Mouse (Mus musculus): Measurements from ENCODE around the gene Dydc2.

Gene Dydc2

DNA sequence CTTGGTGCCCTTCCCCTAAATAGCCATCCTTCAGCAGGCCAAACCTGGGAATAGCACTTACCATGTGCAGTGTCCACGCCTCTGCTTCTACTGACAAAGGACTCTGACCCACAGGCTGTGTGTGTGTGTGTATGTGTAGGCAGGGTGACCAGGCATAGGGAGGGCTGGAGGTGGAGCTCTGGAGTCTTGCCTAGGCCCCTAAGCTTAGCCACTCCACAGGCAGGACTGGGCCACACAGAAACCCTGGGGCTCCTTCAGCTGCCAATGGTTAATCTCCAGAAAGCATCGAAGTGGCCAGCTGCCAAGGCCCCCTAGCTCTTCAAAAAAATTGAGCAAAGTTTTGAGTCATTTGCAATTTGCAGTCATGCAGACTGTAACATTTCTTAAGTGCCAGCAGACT lies 60.9 kb downstream of the Dydc2 start:
- CTCF ChIA-PET, result interaction anchor here in 1 of 4 experiments (1.8 kb wide), 1 partner anchor 91 kb away, joined by 4 read pairs; no protein-coding TSS in a partner anchor
- POLR2A ChIA-PET, result interaction anchor here in 1 of 4 experiments (1.0 kb wide), 1 partner anchor 10 kb away, joined by 3 read pairs; no protein-coding TSS in a partner anchor

DNA sequence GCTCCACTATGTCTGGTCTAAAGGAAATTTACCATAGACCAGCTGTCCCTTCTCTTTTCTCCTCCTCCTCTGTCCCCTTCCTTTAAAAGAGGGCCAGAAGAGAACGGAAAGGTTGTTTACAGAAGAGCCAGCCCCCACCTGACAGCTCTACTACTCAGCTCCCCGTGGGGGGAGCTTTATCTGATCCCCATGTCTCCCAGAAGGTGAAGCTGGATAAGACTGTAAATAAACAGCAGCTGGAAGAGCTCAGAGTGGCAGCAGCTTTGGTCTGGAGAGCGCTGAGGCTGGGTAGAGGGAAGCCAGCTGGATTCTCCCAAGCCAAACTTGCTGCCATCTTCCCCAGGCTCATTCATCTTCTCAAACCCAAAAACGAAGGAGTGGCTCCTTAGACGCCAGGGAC lies 61.4 kb downstream of the Dydc2 start:
- CTCF ChIA-PET, result interaction anchor here in 2 of 4 experiments (0.6 to 1.8 kb wide), 3 partner anchors 26 to 90 kb away, joined by 4 to 7 read pairs (median 6); no protein-coding TSS in a partner anchor
- POLR2A ChIA-PET, result interaction anchor here in 1 of 4 experiments (1.0 kb wide), 1 partner anchor 9 kb away, joined by 3 read pairs; no protein-coding TSS in a partner anchor

DNA sequence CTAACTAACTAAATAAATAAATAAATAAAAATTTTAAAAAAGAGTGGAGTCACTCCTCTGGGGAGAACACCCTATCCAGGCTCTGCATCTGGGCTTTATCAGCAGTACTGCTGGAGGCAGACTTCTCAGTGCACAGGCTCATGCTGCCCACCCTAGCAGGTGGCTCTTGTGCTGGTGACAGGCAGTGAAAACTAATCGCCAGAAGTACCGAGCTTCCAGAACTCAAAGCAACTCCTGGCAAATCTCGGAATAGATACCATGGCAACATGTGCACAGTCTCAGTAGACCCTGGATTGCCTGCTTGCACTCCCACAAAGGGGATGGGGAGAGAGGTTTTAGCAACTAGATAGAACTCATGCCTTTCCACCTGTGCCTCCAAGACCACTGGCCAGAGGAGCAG lies 62.1 kb downstream of the Dydc2 start:
- CTCF ChIA-PET, result interaction anchor here in 1 of 4 experiments (1.8 kb wide), 1 partner anchor 90 kb away, joined by 4 read pairs; no protein-coding TSS in a partner anchor
- POLR2A ChIA-PET, result no interaction called here

- POLR2A ChIA-PET, result no interaction called here
- CTCF ChIA-PET, result interaction anchor here in 1 of 4 experiments (2.2 kb wide), 1 partner anchor 89 kb away, joined by 5 read pairs; no protein-coding TSS in a partner anchor
Observed at GRCm38 (mm10) chr14:41006263-41006662, 62.7 kb downstream of the Dydc2 start.

DNA sequence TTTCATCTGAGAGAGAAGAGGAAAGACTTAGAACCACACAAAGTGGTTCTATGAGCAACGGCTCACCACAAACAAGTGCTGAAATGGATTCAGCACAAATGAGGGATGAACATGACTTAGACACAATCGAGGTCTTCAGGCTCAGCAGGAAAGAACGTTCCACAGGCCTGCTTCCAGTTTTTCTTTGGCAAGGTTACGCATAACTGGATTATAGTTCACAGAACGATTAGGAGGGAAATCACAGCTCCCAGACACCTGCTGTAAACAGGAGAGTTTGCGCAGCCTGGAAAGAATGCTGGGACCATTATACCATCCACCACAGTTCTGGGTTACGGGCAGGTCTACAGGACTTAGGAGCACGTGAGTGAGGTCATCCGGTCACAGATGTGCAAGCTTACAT lies 63.3 kb downstream of the Dydc2 start:
- POLR2A ChIA-PET, result interaction anchor here in 2 of 4 experiments (1.5 to 4.8 kb wide), 2 partner anchors 8 to 58 kb away, joined by 4 to 25 read pairs; partner anchors contain the start of gene Fam213a (in 1 of the 2)
- CTCF ChIA-PET, result interaction anchor here in 2 of 4 experiments (1.3 to 2.2 kb wide), 2 partner anchors 28 to 88 kb away, joined by 5 read pairs; no protein-coding TSS in a partner anchor

GRCm38 (mm10) chr14:41004201-41005141 lies 64.5 kb downstream of the Dydc2 start:
- ChIA-PET CTCF (interaction anchor here (0.6 to 2.2 kb wide), 4 partner anchors 29 to 89 kb away, joined by 3 to 5 read pairs (median 4); no protein-coding TSS in a partner anchor), POLR2A (interaction anchor here in 3 of 4 experiments (0.5 to 4.8 kb wide), 11 partner anchors 9 to 129 kb away, joined by 3 to 25 read pairs (median 5); partner anchors contain the start of gene Fam213a (in 3 of the 3))

GRCm38 (mm10) chr14:41001576-41001975 lies 67.4 kb downstream of the Dydc2 start:
- ChIA-PET POLR2A (interaction anchor here in 2 of 4 experiments (3.5 to 4.8 kb wide), 3 partner anchors 12 kb away, joined by 11 to 25 read pairs (median 24); partner anchors contain the start of gene Fam213a (in 2 of the 2)), CTCF (interaction anchor here in 2 of 4 experiments (0.9 to 1.2 kb wide), 2 partner anchors 9 to 84 kb away, joined by 3 read pairs; no protein-coding TSS in a partner anchor)

DNA sequence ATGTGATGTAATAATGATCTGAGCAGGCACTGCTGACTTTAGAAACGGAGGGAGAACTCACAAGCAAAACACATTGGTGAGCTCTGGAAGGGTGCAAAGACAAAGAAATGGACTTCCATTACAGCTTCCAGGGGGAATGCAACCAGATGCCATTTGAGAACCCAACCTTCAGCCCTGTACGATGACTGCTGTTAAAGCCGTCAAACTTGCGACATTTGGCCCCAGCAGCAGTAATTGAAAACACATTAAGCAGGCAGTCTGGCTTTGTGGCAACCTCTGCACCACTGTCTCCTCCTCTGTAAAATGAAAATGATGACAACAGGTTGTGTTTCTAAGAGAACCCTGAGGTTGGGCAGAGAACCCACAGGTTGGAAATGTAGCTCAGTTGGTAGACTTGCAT lies 68.2 kb downstream of the Dydc2 start:
- ChIA-PET POLR2A (no interaction called here), CTCF (no interaction called here)

DNA sequence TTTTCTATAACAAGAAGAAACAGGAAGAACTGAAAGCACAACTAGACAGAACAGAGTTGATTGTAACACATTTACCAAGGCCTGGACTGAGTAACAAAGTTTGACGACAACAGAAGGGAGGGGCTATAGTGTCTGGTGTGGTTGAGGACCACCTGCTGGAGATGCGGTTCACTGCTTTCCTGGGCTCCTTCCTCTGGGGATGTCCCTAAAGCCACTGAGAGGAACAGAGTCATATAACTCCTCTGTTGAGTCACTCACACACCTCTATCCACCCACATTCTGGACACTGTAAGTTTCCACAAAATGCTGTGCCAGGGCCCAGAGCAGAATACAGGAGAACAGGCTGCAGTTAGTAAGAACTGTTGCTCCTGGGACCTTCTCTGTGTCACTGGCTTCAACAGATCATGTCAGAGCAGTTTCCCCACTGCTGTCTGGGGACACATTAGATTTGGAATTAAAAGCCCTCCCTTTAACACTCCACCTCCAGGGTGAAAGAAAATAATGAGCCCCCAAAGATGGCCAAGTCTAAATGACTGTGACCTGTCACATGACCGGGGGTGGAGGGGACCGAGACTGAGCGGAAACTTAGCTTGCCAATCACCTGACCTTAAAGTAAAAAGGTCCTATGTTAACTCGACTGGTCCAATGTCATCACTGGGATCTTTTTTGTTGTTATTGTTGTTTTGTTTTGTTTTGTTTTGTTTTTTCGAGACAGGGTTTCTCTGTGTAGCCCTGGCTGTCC lies 68.9 kb downstream of the Dydc2 start:
- POLR2A ChIA-PET, result no interaction called here
- CTCF ChIA-PET, result no interaction called here
